Mouse (Mus musculus): ENCODE results near the gene Slc39a5. TPM values are rescaled to one million over a fixed set of nuclear protein-coding genes. Genes with fewer than 3 reads are reported as not detected.

The Slc39a5 gene
- total RNA-seq, 1 experiment from 2014 or later = not detected

- no peak for ATAC-seq (replicated peaks; ENCODE audit: insufficient number of reproducible peaks, low FRiP score, low TSS enrichment, poor library complexity, severe bottlenecking)
These were observed 21.8 kb downstream of the Slc39a5 start for GRCm38 (mm10) chr10:128379260-128379659.

- no peak for ATAC-seq (replicated peaks; ENCODE audit: insufficient number of reproducible peaks, low FRiP score, low TSS enrichment, poor library complexity, severe bottlenecking)
These were observed 22.6 kb downstream of the Slc39a5 start for GRCm38 (mm10) chr10:128378462-128378861.

GRCm38 (mm10) chr10:128377940-128378448 lies 23.0 kb downstream of the Slc39a5 start:
- ATAC-seq (replicated peaks; ENCODE audit: insufficient number of reproducible peaks, low FRiP score, low TSS enrichment, poor library complexity, severe bottlenecking) = no peak

GRCm38 (mm10) chr10:128377222-128377939 lies 23.6 kb downstream of the Slc39a5 start:
- ATAC-seq (replicated peaks; ENCODE audit: insufficient number of reproducible peaks, low FRiP score, low TSS enrichment, poor library complexity, severe bottlenecking) = no peak

GRCm38 (mm10) chr10:128376455-128377211 lies 24.4 kb downstream of the Slc39a5 start, which contains the start of gene Ankrd52:
TSS of gene Ankrd52 (plus strand) at chr10:128377115.
- no peak for ATAC-seq (replicated peaks; ENCODE audit: insufficient number of reproducible peaks, low FRiP score, low TSS enrichment, poor library complexity, severe bottlenecking)

- no peak for ATAC-seq (replicated peaks; ENCODE audit: insufficient number of reproducible peaks, low FRiP score, low TSS enrichment, poor library complexity, severe bottlenecking)
These were observed 25.0 kb downstream of the Slc39a5 start for GRCm38 (mm10) chr10:128376099-128376454.

GRCm38 (mm10) chr10:128374393-128374792 lies 26.6 kb downstream of the Slc39a5 start:
- no peak for ATAC-seq (replicated peaks; ENCODE audit: insufficient number of reproducible peaks, low FRiP score, low TSS enrichment, poor library complexity, severe bottlenecking)

GRCm38 (mm10) chr10:128372989-128373748 lies 27.9 kb downstream of the Slc39a5 start:
- ATAC-seq (replicated peaks; ENCODE audit: insufficient number of reproducible peaks, low FRiP score, low TSS enrichment, poor library complexity, severe bottlenecking) = peak; percentile 80

GRCm38 (mm10) chr10:128372142-128372541 lies 28.9 kb downstream of the Slc39a5 start:
- ATAC-seq (replicated peaks; ENCODE audit: insufficient number of reproducible peaks, low FRiP score, low TSS enrichment, poor library complexity, severe bottlenecking) = no peak

GRCm38 (mm10) chr10:128370601-128371000 lies 30.4 kb downstream of the Slc39a5 start:
- ATAC-seq (replicated peaks; ENCODE audit: insufficient number of reproducible peaks, low FRiP score, low TSS enrichment, poor library complexity, severe bottlenecking) = no peak

GRCm38 (mm10) chr10:128370021-128370420 lies 31.0 kb downstream of the Slc39a5 start:
- ATAC-seq (replicated peaks; ENCODE audit: insufficient number of reproducible peaks, low FRiP score, low TSS enrichment, poor library complexity, severe bottlenecking) = no peak

GRCm38 (mm10) chr10:128369599-128369998 lies 31.4 kb downstream of the Slc39a5 start:
- no peak for ATAC-seq (replicated peaks; ENCODE audit: insufficient number of reproducible peaks, low FRiP score, low TSS enrichment, poor library complexity, severe bottlenecking)

- ATAC-seq (replicated peaks; ENCODE audit: insufficient number of reproducible peaks, low FRiP score, low TSS enrichment, poor library complexity, severe bottlenecking) = no peak
These were observed 31.8 kb downstream of the Slc39a5 start for GRCm38 (mm10) chr10:128369218-128369543.

- ATAC-seq (replicated peaks; ENCODE audit: insufficient number of reproducible peaks, low FRiP score, low TSS enrichment, poor library complexity, severe bottlenecking) = peak; percentile 80
These were observed 32.4 kb downstream of the Slc39a5 start, which contains the start of gene Coq10a for GRCm38 (mm10) chr10:128368402-128369217. TSS of gene Coq10a (minus strand) at chr10:128368997.

GRCm38 (mm10) chr10:128367899-128368401 lies 33.1 kb downstream of the Slc39a5 start:
- no peak for ATAC-seq (replicated peaks; ENCODE audit: insufficient number of reproducible peaks, low FRiP score, low TSS enrichment, poor library complexity, severe bottlenecking)

GRCm38 (mm10) chr10:128362568-128362967 lies 38.5 kb downstream of the Slc39a5 start:
- no peak for ATAC-seq (replicated peaks; ENCODE audit: insufficient number of reproducible peaks, low FRiP score, low TSS enrichment, poor library complexity, severe bottlenecking)

GRCm38 (mm10) chr10:128361836-128362235 lies 39.2 kb downstream of the Slc39a5 start:
- no peak for ATAC-seq (replicated peaks; ENCODE audit: insufficient number of reproducible peaks, low FRiP score, low TSS enrichment, poor library complexity, severe bottlenecking)

- no peak for ATAC-seq (replicated peaks; ENCODE audit: insufficient number of reproducible peaks, low FRiP score, low TSS enrichment, poor library complexity, severe bottlenecking)
These were observed 41.8 kb downstream of the Slc39a5 start for GRCm38 (mm10) chr10:128359226-128359625.
